Mouse (Mus musculus): ENCODE results near the gene Tbc1d22b.

- TF ChIP-seq CTCF (IDR thresholded peaks at IDR 0.05; ENCODE audit: borderline replicate concordance, insufficient read depth, low read length) (no peak), POLR2A (IDR thresholded peaks at IDR 0.05; ENCODE audit: low read depth, low read length) (no peak)
Observed at GRCm38 (mm10) chr17:29500802-29501469, 48.6 kb upstream of the Tbc1d22b start.

All from embryonic fibroblast, embryonic 13.5 days (primary cell).